Comparison of ENCODE assay signal across 14 mouse cellular contexts in the genomic region with DNA sequence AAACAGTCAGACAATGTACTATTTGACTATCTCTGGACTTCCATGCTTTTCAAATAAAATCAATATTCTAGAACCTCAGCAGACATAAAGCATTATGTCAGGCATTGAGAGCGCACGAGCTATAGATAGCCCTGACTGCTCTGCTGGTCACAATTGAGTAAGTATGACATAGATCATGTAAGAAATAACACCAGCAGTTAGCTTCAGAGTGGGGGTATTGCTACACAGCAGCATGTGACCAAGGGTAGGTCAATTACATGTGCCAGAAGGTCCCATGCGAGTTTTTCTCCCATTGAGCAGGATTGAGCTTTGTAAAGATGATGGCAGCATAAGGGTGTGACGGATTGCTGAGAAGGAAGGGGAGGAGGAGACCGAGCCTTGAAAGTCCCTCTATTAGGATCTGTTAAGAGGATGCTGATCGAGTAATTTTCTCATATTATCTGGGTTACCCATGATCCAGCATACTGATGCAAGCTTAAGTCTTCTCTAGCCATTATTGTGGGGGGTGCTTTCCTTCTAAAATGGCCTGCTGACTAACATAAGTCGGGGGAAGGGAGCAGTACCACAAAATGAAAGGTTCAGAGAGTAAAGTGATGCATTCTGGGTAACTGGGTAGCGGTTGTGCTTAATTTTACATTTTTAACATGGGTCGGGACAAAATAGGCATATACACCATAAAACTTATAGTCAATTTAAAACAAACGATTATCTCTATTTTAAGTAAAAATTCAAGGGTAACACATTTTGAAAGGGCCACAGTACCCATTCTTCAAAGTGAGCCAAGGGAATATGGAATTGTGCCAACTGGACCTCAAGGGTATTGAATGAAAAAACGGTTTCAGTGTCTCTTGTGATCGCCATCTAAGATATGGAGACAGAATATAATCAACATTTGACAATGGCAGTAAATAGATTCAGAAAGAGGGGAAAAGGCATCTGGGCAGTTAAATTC. TPM values are rescaled to one million over a fixed set of nuclear protein-coding genes. Genes with fewer than 3 reads are reported as not detected.
DNase-seq lines count a peak whose midpoint lies in the region; ATAC-seq lines count a peak whose summit lies in the region.
"Had no signal": no experiment of that assay in that cellular context is flagged by ENCODE, and none has a peak within 500 bp of the region (broad histone marks: within the 10 kb centered on the region; RNA-seq: fewer than 3 reads in every experiment).

No protein-coding gene starts in this region.

- 0 out of 2 replicates have a peak, but pooled peaks cover 4% of the 10 kb centered on the region for H3K36me3 ChIP-seq in forebrain, embryonic 14.5 days (ENCODE audit: control insufficient read depth, insufficient read depth, low read length)
- H3K36me3 ChIP-seq in forebrain, embryonic 11.5 days (ENCODE audit: control insufficient read depth, insufficient read depth, low read length), result no peaks in the 10 kb centered on the region
- no peaks in the 10 kb centered on the region for H3K36me3 ChIP-seq in neural tube, embryonic 14.5 days (ENCODE audit: control insufficient read depth, insufficient read depth, low read length)
- no peaks in the 10 kb centered on the region for H3K36me3 ChIP-seq in liver, embryonic 15.5 days (replicated peaks)
- H3K36me3 ChIP-seq: G1E; limb, embryonic 12.5 days had no signal

- ATAC-seq in forebrain, embryonic 14.5 days, result no peak
- ATAC-seq in forebrain, embryonic 11.5 days (replicated peaks; ENCODE audit: low FRiP score), result no peak
- peak; percentile 21; the same call in 1 of the 2 replicates for ATAC-seq in neural tube, embryonic 14.5 days (ENCODE audit: low read depth)
- ATAC-seq in liver, embryonic 15.5 days (ENCODE audit: insufficient read depth), result 0 out of 2 replicates have a peak, but pooled peaks have one; percentile 22
- ATAC-seq in activated CD4-positive, CD25-positive, alpha-beta regulatory T cell, adult 4 months, result no peak
- ATAC-seq: hindbrain, embryonic 16.5 days had no signal

- no peaks in the 10 kb centered on the region for H3K27me3 ChIP-seq in forebrain, embryonic 14.5 days (replicated peaks; ENCODE audit: control insufficient read depth, insufficient read depth, low read length)
- no peaks in the 10 kb centered on the region for H3K27me3 ChIP-seq in forebrain, embryonic 11.5 days (ENCODE audit: control insufficient read depth, insufficient read depth, low read length)
- no peaks in the 10 kb centered on the region for H3K27me3 ChIP-seq in neural tube, embryonic 14.5 days (ENCODE audit: control insufficient read depth, insufficient read depth, low read length)
- H3K27me3 ChIP-seq in liver, embryonic 15.5 days, result no peaks in the 10 kb centered on the region
- H3K27me3 ChIP-seq: limb, embryonic 12.5 days had no signal

- no peaks in the 10 kb centered on the region for H3K9me3 ChIP-seq in forebrain, embryonic 14.5 days (replicated peaks; ENCODE audit: control insufficient read depth, low read length)
- no peaks in the 10 kb centered on the region for H3K9me3 ChIP-seq in forebrain, embryonic 11.5 days (ENCODE audit: control insufficient read depth, low read length)
- no peaks in the 10 kb centered on the region for H3K9me3 ChIP-seq in neural tube, embryonic 14.5 days (ENCODE audit: control insufficient read depth, low read length)
- no peaks in the 10 kb centered on the region for H3K9me3 ChIP-seq in liver, embryonic 15.5 days (replicated peaks)
- H3K9me3 ChIP-seq: G1E; limb, embryonic 12.5 days had no signal

- no peak overlapping the region for H3K9ac ChIP-seq in forebrain, embryonic 14.5 days (ENCODE audit: low read length)
- H3K9ac ChIP-seq in forebrain, embryonic 11.5 days (ENCODE audit: low read length), result no peak overlapping the region
- no peak overlapping the region for H3K9ac ChIP-seq in neural tube, embryonic 14.5 days (replicated peaks; ENCODE audit: low read depth, low read length)
- no peak overlapping the region for H3K9ac ChIP-seq in liver, embryonic 15.5 days
- H3K9ac ChIP-seq: limb, embryonic 12.5 days had no signal

- H3K4me3 ChIP-seq in forebrain, embryonic 14.5 days (ENCODE audit: low read depth, low read length), result no peak overlapping the region
- H3K4me3 ChIP-seq in forebrain, embryonic 11.5 days (ENCODE audit: low read depth, low read length), result no peak overlapping the region
- H3K4me3 ChIP-seq in neural tube, embryonic 14.5 days (ENCODE audit: low read depth, low read length), result no peak overlapping the region
- H3K4me3 ChIP-seq in liver, embryonic 15.5 days (replicated peaks), result peak overlapping the region; percentile 34
- H3K4me3 ChIP-seq: limb, embryonic 12.5 days had no signal

- 87% methylated on average over 12 of the region's 12 CpGs for WGBS in forebrain, embryonic 14.5 days
- 90% methylated on average over 12 of the region's 12 CpGs for WGBS in forebrain, embryonic 11.5 days
- WGBS in neural tube, embryonic 14.5 days, result 80% methylated on average over 12 of the region's 12 CpGs
- WGBS in liver, embryonic 15.5 days (ENCODE audit: insufficient replicate concordance), result 67% methylated on average over 12 of the region's 12 CpGs

- no peak overlapping the region for H3K27ac ChIP-seq in forebrain, embryonic 14.5 days (ENCODE audit: low read depth, low read length)
- no peak overlapping the region for H3K27ac ChIP-seq in forebrain, embryonic 11.5 days (ENCODE audit: low read depth, low read length)
- H3K27ac ChIP-seq in neural tube, embryonic 14.5 days (ENCODE audit: low read depth, low read length), result no peak overlapping the region
- no peak overlapping the region for H3K27ac ChIP-seq in liver, embryonic 15.5 days (replicated peaks)
- H3K27ac ChIP-seq: limb, embryonic 12.5 days; macrophage had no signal

- no peak overlapping the region for H3K4me2 ChIP-seq in forebrain, embryonic 14.5 days (ENCODE audit: low read length)
- no peak overlapping the region for H3K4me2 ChIP-seq in forebrain, embryonic 11.5 days (ENCODE audit: low read depth, low read length, severe bottlenecking)
- H3K4me2 ChIP-seq in neural tube, embryonic 14.5 days (ENCODE audit: low read depth, low read length), result no peak overlapping the region
- peak overlapping the region; percentile 43; the same call in 1 of the 2 replicates for H3K4me2 ChIP-seq in liver, embryonic 15.5 days
- H3K4me2 ChIP-seq: limb, embryonic 12.5 days had no signal

- intact Hi-C loops in heart, postnatal 10 days (cut with DNase I), result no loop called here

- peak; percentile 11 for DNase-seq in forebrain, embryonic 14.5 days (ENCODE audit: low spot score)
- DNase-seq in forebrain, embryonic 11.5 days (ENCODE audit: low spot score), result no peak
- DNase-seq in neural tube, embryonic 10.5 days (ENCODE audit: extremely low spot score, low spot score), result no peak
- no peak for DNase-seq in layer of hippocampus, adult 11-12 months (ENCODE audit: low spot score)
- DNase-seq in heart, postnatal 10 days, result no peak
- DNase-seq: cerebellum, postnatal 36 days; gastrocnemius, postnatal 36 days had no signal

- H3K4me1 ChIP-seq in forebrain, embryonic 14.5 days (ENCODE audit: control insufficient read depth, insufficient read depth, low read length), result no peaks in the 10 kb centered on the region
- no peaks in the 10 kb centered on the region for H3K4me1 ChIP-seq in forebrain, embryonic 11.5 days (replicated peaks; ENCODE audit: control insufficient read depth, insufficient read depth, low read length)
- H3K4me1 ChIP-seq in neural tube, embryonic 14.5 days (ENCODE audit: control insufficient read depth, insufficient read depth, low read length), result no peaks in the 10 kb centered on the region
- H3K4me1 ChIP-seq in liver, embryonic 15.5 days (replicated peaks), result peaks cover 2% of the 10 kb centered on the region; the same call in 1 of the 2 replicates
- H3K4me1 ChIP-seq: limb, embryonic 12.5 days had no signal

RNA-seq across cellular contexts. Expression of a gene that starts 21.5 kb away (rescaled TPM):
- 7.3 and 9.9 TPM in 2 replicates for polyA plus RNA-seq in forebrain, embryonic 14.5 days (2014; fragmentation: Nextera tagmentation; extraction: Ambion mirVana)
- 11.9 and 12.3 TPM in 2 replicates for polyA plus RNA-seq in forebrain, embryonic 11.5 days (2014; fragmentation: Nextera tagmentation; extraction: Ambion mirVana)
- polyA plus RNA-seq in neural tube, embryonic 14.5 days (2014; fragmentation: Nextera tagmentation; extraction: Ambion mirVana), result 8.4 and 10.5 TPM in 2 replicates
- polyA plus RNA-seq in liver, embryonic 15.5 days (2015; fragmentation: Nextera tagmentation; extraction: Ambion mirVana), result 0.82 and 1.1 TPM in 2 replicates
- under 1 TPM; 0.16 to 0.28 TPM for polyA plus RNA-seq in activated CD4-positive, CD25-positive, alpha-beta regulatory T cell, adult 4 months (2017; shearing (Covaris generic))
- 1 to 10 TPM; 6.5 to 6.7 TPM for total RNA-seq in heart, postnatal 10 days (2021)

RNA-seq across cellular contexts. Expression of a gene that starts 21.7 kb away (rescaled TPM):
- 547 and 566 TPM in 2 replicates for polyA plus RNA-seq in forebrain, embryonic 14.5 days (2014; fragmentation: Nextera tagmentation; extraction: Ambion mirVana)
- polyA plus RNA-seq in forebrain, embryonic 11.5 days (2014; fragmentation: Nextera tagmentation; extraction: Ambion mirVana), result 397 and 401 TPM in 2 replicates
- 540 and 656 TPM in 2 replicates for polyA plus RNA-seq in neural tube, embryonic 14.5 days (2014; fragmentation: Nextera tagmentation; extraction: Ambion mirVana)
- polyA plus RNA-seq in liver, embryonic 15.5 days (2015; fragmentation: Nextera tagmentation; extraction: Ambion mirVana), result 179 and 186 TPM in 2 replicates
- polyA plus RNA-seq in activated CD4-positive, CD25-positive, alpha-beta regulatory T cell, adult 4 months (2017; shearing (Covaris generic)), result 100 to 1,000 TPM; 387 to 445 TPM
- 1,000 to 10,000 TPM; 2,015 to 2,040 TPM for total RNA-seq in heart, postnatal 10 days (2021)

Comparison
In these comparisons a context has a peak if more than half of its experiments do, and no peak if none do; other contexts are left out.
1. ATAC-seq: peak in neural tube, embryonic 14.5 days (single experiment) and liver, embryonic 15.5 days (single experiment); none in forebrain, embryonic 14.5 days (single experiment), forebrain, embryonic 11.5 days (single experiment) and activated CD4-positive, CD25-positive, alpha-beta regulatory T cell, adult 4 months (single experiment).